Mouse (Mus musculus): ENCODE data around the gene Nr1h4.

Nr1h4 gene

DNA sequence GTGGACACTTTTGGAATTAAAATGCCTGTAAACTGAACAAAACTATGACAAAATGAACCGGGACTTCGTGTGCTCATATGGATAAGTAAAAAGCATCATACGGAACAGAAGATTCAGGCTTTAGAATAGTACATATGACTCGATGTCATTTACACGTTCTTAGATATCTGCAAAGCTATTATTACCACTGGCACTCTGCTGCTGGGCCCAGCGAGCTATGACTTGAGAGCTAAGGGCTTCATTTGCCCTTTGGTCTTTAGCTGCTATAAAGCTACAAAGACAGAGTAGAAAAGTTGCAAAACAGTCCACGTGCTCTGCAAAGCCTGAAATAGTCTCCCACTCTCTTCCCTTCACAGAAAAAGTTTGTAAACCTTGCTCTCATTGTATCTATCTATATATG is 10.9 kb downstream of the Nr1h4 start:
- no peak for DNase-seq (ENCODE audit: low read depth in 2 of 2, low spot score in 2 of 2)

DNA sequence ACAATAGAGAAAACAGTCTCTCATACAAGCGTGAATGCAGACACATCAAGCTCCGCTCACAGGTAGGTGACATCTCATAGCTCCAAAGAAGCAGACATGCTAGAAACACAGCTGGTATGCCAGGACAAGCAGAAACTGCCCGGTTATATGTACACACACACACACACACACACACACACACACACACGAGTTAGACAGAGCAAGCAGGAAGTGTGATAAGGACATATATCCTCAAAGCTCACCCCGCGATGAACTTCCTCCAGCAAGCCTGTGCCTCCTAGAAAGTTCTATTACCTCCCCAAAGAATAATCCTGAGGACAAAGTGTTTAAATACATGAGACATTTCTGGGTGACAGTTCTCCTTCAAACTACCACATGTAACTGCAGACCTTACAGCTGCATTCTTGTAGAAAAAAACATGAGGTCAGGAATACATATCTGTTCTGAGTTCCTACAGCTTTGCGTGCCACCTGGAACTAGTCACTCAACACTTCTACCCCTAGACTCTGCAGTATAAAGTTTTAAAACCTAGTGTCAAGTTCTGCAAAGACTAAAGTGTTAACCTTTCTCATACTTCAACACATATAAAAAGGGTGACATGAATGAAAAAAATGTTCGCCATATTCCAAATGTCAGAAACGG is 11.5 kb downstream of the Nr1h4 start:
- peak; percentile 3 to 6 for DNase-seq (ENCODE audit: low read depth in 2 of 2, low spot score in 2 of 2)

DNA sequence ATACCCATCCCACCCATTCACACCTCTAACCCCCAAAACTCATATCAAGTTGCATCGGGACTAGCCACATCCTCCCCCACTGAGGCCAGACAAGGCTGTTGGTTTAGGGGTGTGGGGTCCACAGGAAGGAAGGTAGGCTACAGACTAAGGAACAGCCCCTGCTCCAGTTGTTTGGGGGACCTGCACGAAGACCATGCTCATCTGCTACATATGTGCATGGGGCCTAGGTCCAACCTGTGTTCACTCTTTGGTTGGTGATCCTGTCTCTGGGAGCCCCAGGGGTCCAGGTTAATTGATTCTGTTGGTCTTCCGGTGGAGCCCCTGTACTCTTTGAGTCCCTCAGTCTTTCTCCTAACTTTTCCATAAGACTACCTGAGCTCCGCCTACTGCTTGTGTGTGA is 13.0 kb downstream of the Nr1h4 start:
- DNase-seq (ENCODE audit: low read depth in 2 of 2, low spot score in 2 of 2) = no peak

DNA sequence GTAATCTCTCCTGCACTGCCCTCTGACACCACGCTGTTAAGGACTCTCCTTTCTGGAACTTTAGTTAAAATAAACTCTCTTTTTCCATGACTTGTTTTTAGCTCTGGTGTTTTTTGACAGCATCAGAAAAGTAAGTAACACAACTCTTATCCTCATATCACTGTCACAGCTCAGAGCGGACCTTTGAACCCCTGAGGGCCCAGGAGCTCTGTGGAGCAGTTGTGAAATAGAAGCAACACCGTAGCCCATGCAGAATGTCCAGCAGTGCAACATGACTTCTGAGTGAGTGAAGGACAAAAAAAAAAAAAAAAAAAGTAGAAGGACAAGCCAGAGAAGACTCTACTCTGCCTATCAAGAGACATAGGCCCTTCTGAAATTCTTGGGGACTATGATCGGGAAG is 14.2 kb downstream of the Nr1h4 start:
- no peak for DNase-seq (ENCODE audit: low read depth in 2 of 2, low spot score in 2 of 2)

DNA sequence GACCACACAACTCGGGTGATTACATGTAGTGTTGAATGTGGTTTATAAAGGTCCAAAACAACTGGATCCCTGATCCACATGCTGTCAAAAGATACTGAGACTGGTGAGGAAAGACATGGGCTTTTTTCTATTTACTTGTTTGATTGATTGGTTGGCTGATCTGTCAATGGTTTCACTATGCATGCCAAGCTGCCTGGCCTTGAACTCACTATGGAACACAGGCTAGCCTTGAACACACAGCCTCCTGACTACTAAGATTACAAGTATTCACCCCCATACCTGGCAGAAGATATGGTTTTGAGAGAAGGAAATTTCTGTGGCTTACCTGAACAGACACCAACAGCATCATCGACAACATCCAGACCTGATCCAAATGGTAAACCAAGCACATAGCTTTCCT is 15.0 kb downstream of the Nr1h4 start:
- DNase-seq (ENCODE audit: low read depth in 2 of 2, low spot score in 2 of 2) = no peak

DNA sequence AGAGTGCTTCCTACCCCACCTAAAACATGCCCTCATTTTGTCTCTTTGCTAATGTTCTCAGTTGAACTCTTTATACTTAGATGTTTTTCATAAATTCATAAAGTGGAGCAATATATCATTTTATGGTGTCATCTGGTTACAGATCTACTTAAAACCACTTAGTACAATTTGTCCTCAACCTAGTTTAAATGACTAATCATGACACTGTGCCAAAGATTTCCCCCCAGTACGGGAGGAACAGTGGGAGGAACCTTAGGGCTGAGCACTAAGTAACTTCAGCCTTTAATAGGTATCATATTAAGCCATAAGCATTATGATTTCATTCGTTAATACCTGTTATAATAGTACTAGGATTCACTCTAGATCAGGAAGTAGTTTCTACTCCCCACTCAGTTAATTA is 17.6 kb downstream of the Nr1h4 start:
- no peak for DNase-seq (ENCODE audit: low read depth in 2 of 2, low spot score in 2 of 2)

DNA sequence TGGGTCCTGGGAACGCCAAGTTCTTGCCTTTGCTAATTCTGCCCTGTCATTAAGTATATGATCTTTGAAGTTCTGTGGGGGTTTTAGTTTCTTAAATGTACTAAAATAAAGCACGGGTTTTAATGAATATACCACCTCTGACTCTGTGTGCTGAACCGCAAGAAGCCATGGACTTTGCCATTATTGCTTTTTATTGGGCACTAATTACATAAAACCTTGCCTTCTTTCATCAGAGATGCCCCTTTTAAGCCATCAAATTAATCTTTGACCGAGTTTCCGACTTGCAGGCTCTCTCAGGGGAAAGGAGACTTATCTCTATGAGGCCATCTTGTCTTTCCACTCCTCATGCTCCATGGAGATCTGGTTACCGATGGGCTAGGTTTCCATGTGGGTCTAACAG is 20.8 kb downstream of the Nr1h4 start:
- no peak for DNase-seq (ENCODE audit: low read depth in 2 of 2, low spot score in 2 of 2)

DNA sequence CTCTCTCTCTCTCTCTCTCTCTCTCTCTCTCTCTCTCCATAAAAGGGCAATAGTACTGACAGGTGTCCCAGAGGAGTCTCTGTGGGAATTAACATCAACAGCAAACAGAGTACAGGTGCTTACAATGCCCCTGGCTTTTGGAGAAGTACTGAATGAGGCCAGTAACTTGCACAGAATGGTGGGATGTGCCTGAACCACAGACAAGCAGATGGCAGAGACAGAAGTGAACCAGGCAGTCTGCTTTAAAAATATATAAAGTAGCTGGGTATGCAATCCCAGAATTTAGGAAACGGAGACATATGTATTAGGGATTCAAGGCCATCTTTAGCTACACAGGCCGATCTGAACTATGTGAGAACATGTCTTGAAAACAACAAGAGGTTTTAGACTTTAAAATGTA is 22.8 kb downstream of the Nr1h4 start:
- DNase-seq (ENCODE audit: low read depth in 2 of 2, low spot score in 2 of 2) = no peak

DNA sequence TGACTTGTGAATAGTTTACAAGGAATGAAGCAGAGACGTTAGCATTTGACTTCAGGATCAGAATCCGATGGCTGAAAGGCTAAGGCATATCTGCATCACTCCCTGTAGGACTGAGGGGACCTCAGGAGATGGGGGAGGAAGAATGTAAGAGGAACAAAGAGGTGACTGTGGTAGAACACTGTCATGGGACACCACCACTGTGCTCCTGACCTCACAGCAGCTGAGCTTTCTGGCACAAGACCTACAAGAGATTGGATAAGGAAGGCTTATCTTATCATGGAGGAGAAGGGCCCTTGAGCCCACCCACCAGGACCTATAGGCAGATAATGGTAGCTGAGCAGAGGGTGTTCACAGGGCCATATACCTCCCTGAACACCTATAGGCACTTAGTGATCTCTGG is 24.8 kb downstream of the Nr1h4 start:
- DNase-seq (ENCODE audit: low read depth in 2 of 2, low spot score in 2 of 2) = no peak

DNA sequence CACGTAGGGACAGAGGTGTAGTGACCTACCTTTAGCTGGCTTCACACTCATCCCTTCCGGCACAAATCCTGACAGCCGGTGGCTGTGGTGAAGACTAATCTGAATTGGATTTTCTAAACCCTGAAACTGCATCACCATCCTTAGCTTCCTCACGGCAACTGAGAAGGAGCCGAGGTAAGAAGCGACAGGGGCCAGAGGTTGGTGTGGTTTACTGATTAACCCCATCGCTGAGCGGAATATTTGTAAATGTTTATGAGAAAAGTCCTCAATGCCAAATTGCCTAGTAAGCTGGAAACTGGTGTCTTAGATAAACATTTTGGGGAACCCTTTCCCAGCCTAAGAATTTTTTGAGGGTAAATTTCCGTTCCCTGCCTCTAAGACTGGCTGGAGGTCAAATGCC is 26.9 kb downstream of the Nr1h4 start:
- DNase-seq (ENCODE audit: low read depth in 2 of 2, low spot score in 2 of 2) = no peak

DNA sequence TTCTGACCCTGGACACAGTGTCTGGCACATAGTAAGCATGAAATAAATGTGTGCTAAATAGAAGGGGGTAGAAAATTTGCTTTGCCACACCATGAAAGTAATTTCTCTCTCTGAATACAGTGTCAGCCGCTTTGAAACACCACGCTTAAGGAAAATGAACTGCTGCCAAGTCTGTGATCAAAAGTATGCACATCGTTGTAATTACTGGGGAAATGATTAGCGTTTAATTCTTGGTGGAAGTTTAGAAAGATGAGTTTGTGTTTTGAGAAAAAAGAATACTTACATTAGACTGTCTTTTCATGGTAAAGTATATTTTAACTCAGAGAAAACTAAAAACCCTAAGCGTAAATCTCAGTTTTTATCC is 27.8 kb downstream of the Nr1h4 start:
- no peak for DNase-seq (ENCODE audit: low read depth in 2 of 2, low spot score in 2 of 2)

DNA sequence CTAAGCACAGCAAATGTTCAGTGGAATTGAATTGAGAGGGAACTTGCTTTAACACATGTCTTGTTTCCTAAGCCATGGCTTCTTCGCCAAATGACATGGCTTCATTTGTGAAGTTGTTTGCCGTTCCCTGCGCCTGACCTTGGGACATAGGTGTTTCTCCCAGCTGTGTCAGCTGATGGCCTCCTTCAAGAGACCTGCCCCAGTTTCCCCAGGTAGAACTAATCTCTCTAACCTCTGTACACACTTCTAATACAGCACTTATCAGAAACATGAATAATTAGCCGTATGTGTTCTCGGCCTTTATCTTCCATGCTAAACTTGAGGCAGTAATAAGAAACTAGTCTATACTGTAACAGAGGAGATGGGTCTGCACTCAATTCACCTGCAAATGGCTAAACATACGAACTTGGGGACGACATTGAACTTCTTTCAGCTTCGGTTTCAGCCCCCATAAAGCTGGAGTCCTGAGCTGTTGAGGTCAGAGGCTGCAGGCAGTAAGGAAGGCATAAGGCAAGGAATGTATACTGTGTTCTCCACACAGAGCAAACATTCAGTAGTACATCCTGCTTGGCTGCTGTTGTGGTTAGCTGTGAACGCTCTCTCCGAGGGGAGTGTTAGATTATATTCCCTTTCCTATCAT is 28.3 kb downstream of the Nr1h4 start:
- no peak for DNase-seq (ENCODE audit: low read depth in 2 of 2, low spot score in 2 of 2)

DNA sequence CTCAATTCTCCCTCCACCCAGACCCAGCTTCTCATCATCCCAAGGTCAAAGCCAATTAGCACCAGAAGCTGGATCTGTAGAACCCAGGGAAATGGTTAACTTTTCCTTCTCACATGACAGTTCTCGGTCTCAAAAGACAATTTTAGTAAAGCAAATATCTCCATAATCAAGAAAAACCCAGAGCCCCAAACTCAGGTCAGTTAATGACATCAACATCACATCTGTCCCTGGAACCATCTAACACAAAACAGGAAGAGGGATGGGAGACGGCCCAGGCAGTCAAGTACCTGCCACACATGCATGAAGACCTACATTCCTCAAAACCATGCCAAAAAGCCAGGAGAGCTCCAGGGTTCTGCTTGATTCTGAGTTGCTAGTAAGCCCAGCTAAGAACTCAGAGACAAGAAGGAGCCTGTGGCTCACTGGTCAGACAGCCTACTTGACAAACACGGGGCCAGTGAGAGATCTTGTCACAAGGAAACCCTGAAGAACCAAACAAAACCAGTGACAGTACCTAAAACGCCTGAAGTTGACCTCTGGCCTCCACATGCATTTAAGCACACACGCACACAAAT is 30.3 kb downstream of the Nr1h4 start:
- no peak for DNase-seq (ENCODE audit: low read depth in 2 of 2, low spot score in 2 of 2)

DNA sequence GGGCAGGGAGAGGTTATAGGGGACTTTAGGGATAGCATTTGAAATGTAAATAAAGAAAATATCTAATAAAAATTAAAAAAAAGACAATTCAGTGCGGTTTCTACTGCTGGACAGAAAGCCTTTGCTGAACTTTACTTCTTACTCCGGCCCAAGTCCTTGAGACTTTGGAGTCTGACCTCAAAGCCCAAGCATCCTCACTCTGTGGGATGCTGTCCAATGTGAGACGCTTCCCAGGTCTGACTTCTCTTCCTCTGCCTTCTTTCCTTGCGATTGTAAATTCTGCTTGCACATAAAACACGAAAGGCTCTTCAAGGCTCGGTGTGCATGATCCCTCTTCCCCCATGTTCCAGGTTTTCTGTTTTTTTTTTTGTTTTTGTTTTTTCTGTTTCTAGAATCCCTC is 31.5 kb downstream of the Nr1h4 start:
- no peak for DNase-seq (ENCODE audit: low read depth in 2 of 2, low spot score in 2 of 2)

DNA sequence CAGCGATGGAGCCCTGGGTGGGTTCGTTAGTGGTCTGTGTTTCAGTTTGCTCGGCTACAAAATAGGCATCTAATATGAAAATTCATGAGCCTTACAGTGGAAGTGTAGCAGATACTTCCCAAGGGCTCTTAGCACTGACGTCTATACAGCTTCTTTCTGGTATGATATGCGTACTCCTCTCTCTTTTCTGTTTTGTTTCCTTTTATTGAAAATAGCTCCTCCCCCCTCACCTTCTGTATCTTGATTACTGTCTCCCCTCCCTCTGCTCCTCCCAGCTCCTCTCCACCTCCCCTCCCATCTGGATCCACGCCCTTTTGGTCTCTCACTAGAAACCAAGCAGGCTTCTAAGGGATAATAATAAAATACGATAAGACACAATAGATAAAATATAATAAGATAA is 37.8 kb downstream of the Nr1h4 start:
- no peak for DNase-seq (ENCODE audit: low read depth in 2 of 2, low spot score in 2 of 2)

DNA sequence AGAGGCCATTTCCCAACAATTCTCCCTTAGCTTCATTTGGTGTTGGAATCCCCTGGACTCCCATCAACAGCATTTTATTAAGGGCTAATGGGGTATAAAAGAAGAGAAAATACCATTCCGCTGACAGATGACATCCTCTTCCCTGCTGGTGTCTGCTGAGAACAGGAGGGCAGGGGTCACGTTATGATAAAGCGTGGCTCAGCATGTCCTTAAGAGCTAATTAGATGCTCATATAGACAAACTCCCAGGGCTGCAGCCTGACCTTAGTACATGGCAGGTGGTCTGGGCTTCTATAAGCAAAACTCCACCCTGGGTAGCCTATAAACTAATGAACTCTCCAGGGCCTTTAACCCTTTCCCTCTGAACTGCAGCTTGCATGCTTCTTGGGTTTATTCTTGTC is 42.1 kb downstream of the Nr1h4 start:
- DNase-seq (ENCODE audit: low read depth in 2 of 2, low spot score in 2 of 2) = no peak

DNA sequence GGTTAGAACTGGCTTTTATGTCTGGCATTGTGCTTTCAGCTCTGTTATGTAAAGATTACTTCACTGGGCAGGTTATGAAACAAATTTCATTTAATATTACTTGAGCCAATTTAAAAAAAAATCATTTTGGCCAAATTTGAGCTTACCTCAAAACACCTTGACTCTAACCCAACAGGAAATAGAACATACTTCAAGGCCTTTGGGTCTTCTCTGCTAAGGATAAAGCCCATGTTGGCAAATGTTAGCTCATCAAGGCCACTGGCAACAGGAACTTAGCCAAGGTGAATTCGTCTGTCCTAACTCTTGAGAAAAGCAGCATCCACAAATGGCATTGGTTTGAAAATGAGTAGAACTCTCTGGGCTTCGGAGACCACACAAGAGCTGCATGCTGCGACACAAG is 43.1 kb downstream of the Nr1h4 start:
- DNase-seq (ENCODE audit: low read depth in 2 of 2, low spot score in 2 of 2) = no peak

DNA sequence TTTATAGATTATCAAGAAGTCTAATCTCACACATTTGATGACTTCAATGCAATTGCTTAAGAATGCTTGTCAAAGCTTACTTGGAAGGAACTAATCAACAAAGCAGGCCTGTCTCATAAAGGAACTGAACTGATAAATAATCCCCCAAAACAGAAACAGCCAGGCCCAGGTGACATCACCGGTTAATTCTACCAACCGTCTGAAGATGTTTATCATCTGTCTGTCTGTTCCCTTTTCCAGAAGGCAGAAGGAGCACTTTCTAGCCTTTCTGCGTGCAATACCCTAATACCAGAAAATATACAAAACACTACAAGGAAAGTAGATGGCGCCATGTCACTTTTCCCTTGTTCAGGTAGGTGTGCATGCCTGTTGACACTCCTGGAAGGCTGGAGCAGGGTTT is 43.9 kb downstream of the Nr1h4 start:
- no peak for DNase-seq (ENCODE audit: low read depth in 2 of 2, low spot score in 2 of 2)

DNA sequence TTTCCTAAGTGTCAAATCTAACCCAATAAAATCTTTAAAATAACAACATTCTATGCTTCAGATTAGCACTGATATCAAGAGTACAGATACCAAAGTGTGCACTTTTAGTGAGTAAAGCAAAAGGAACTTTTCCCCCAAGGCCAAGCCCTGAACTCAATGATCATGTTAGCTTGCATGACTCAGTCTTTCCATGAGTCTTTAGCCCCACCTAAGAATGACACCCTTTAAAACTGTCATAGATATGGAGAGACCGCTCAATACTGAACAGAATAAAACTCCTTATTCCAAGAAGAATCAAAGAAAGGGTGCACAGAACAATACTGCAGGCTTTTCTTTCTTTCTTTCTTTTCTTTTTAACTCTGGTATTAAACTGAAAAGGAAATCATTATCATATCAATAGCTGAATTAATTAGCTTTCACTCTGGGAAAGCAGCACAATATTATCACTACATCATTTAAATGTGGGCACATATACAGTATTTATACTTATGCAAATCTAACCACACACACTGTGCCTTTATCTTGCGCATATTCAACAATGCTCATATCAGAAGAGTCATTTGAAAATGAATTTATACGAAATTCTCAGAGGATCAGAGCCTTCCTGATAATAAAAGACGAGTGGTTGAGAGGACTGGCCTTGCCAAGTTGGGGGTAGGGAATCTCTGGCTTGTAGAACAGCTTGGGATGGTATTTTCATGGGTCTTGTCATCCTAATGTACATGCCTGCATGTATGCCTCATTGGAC is 46.2 kb downstream of the Nr1h4 start:
- no peak for DNase-seq (ENCODE audit: low read depth in 2 of 2, low spot score in 2 of 2)

DNA sequence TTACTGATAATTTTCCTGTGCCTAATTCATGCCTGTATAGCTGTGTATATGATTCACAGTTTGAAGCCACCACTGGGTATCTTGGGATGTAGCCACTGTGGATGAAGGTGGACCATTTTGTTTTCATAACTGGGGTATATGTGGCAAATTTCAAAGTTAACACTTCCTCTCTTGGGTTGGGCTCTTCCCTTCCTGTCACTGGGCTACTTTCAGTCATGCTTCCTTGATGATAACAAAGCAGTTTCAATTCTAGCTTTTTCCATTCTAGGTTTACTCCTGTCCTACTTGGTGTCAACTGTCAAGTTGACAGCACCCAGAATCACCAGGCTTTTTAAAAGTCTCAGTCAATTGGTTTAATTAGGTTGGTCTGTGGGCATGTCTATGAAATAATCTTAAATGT is 48.5 kb downstream of the Nr1h4 start:
- DNase-seq (ENCODE audit: low read depth in 2 of 2, low spot score in 2 of 2) = no peak

DNA sequence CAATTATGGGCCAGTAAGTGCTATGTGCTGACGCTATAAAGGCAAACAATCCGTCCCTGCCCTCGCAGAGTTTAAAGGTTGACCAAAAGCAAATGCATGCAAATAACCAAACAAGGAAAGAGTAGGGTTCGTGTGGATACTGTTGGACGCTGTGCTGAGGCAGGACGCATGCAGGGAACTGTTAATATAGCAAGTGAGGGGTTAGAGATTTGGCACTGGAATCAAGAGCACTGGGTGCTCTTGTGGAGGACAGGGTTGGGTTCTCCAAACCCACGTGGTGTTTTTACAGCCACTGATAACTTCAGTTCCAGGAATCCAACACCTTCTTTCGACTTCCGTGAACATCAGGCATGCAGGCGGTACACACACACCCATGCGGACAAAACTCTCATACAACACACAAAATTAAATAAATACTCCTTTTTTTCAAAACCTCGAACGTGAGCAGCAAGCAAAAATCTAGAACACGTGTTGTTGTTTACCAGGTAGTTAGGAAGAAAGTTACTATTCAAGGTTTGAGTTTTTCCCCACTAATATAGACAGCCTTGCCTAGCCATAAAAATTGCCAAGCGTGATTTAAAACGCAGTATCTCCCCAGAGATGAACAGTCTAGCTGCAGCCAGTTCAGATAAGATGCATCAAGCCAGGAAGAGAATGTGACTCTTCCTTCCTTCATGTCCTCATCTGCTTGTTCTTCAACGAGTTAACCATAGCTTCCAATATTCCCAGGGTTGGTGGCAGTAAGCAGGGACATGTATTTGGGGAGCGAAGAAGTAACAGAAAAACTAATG is 49.4 kb downstream of the Nr1h4 start:
- DNase-seq (ENCODE audit: low read depth in 2 of 2, low spot score in 2 of 2) = no peak

DNA sequence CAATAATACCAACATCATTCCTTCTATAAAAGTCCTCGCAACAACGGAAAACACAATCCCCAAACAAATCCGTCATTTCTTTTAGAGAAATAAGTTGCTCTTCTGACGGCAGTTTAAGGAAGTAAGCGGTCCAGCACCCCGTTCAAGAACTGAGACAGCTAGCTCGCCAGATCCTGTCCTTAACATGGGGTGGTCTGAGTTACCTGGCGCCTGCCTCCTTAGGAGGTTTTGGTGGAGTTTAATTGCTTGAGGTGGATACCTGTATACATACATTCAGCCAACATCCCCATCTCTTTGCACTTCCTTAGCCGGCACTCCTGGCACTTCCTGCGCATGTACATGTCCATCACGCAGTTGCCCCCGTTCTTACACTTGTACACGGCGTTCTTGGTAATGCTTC is 50.3 kb downstream of the Nr1h4 start:
- no peak for DNase-seq (ENCODE audit: low read depth in 2 of 2, low spot score in 2 of 2)

Measured in CD8-positive naive resting alpha-beta T cell, adult 2 months (primary cell).